Mouse (Mus musculus) spleen, postnatal 36 days (tissue): Measurements from ENCODE around the gene Aif1.
A peak's percentile ranks its signal among the peaks of the same experiment; 100 is the strongest.

Experiments used
- DNase-seq, 2 experiments: peaks; one replicate each; pipeline ENCODE4 v3.0.0; 2022; ENCODE audit warnings: low spot score in 2 of 2, mixed read lengths in 1 of 2

Aif1 gene

GRCm38 (mm10) chr17:35175968-35176367 is at the start of gene Aif1:
TSS of gene Aif1 (minus strand) at chr17:35176068.
- DNase-seq = no peak

GRCm38 (mm10) chr17:35225456-35225855 is 49.6 kb upstream of the Aif1 start:
- DNase-seq = no peak

- DNase-seq = no peak
Observed at GRCm38 (mm10) chr17:35224641-35225040, 48.8 kb upstream of the Aif1 start.

- no peak for DNase-seq
Observed at GRCm38 (mm10) chr17:35222299-35222698, 46.4 kb upstream of the Aif1 start.

- DNase-seq = no peak
Observed at GRCm38 (mm10) chr17:35220156-35220952, 44.5 kb upstream of the Aif1 start, which contains the start of gene Gm16181. TSS of gene Gm16181 (plus strand) at chr17:35220834.

- DNase-seq = peak; percentile 66 to 70
Observed at GRCm38 (mm10) chr17:35219601-35220041, 43.8 kb upstream of the Aif1 start.

- DNase-seq = peak; percentile 90
Observed at GRCm38 (mm10) chr17:35218516-35219193, 42.8 kb upstream of the Aif1 start.

- DNase-seq = no peak
Observed at GRCm38 (mm10) chr17:35213071-35213470, 37.2 kb upstream of the Aif1 start.

GRCm38 (mm10) chr17:35210593-35210992 is 34.7 kb upstream of the Aif1 start:
- no peak for DNase-seq

GRCm38 (mm10) chr17:35209785-35210535 is 34.1 kb upstream of the Aif1 start:
- DNase-seq = peak; percentile 86 to 89

- DNase-seq = peak; percentile 58 to 67
Observed at GRCm38 (mm10) chr17:35205380-35205769, 29.5 kb upstream of the Aif1 start.

- peak; percentile 85 to 87 for DNase-seq
Observed at GRCm38 (mm10) chr17:35204494-35205379, 28.9 kb upstream of the Aif1 start, which contains the start of gene Lta. TSS of gene Lta (minus strand) at chr17:35205351.

GRCm38 (mm10) chr17:35202442-35202841 is 26.6 kb upstream of the Aif1 start:
- DNase-seq = no peak

- peak; percentile 78 to 81 for DNase-seq
Observed at GRCm38 (mm10) chr17:35201787-35202186, 25.9 kb upstream of the Aif1 start, which contains the start of gene Tnf. TSS of gene Tnf (minus strand) at chr17:35202007.

GRCm38 (mm10) chr17:35201128-35201527 is 25.3 kb upstream of the Aif1 start:
- peak; percentile 56 to 64 for DNase-seq

- peak; percentile 77 to 82 for DNase-seq
Observed at GRCm38 (mm10) chr17:35200398-35200797, 24.5 kb upstream of the Aif1 start.

- DNase-seq = no peak
Observed at GRCm38 (mm10) chr17:35198946-35199345, 23.1 kb upstream of the Aif1 start.

GRCm38 (mm10) chr17:35198029-35198428 is 22.2 kb upstream of the Aif1 start:
- no peak for DNase-seq

GRCm38 (mm10) chr17:35197126-35197525 is 21.3 kb upstream of the Aif1 start:
- no peak for DNase-seq

- DNase-seq = no peak
Observed at GRCm38 (mm10) chr17:35196321-35196641, 20.4 kb upstream of the Aif1 start.
